In the genomic region with DNA sequence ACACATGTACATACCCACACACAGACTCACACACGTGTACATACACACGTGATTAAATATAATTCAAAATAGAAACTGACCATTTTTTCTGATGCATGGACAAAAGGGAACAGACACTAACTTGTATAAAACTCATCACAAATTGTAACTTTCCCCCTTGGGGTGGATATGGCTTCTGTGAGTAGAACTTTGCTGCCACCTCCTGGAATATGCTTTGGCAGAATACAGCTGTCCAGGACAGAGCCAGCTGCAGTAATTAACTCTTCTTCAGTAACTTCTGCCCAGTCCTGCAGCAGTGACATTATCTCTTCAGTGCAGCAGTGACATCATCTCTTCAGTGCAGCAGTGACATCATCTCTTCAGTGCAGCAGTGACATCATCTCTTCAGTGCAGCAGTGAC, we compare ENCODE assay signal across 9 mouse cellular contexts. TPM values are rescaled to one million over a fixed set of nuclear protein-coding genes. Genes with fewer than 3 reads are reported as not detected.
A peak's percentile ranks its signal among the peaks of the same experiment; 100 is the strongest.
DNase-seq lines count a peak whose midpoint lies in the region; ATAC-seq and TF ChIP-seq lines count a peak whose summit lies in the region.
"Had no signal": no experiment of that assay in that cellular context is flagged by ENCODE, and none has a peak within 500 bp of the region (broad histone marks: within the 10 kb centered on the region; RNA-seq: fewer than 3 reads in every experiment).

No protein-coding gene starts in this region.

- CTCF ChIA-PET in Patski (lab: Charles Lee), result interaction anchor here (0.9 to 1.5 kb wide), 4 partner anchors 9 to 485 kb away, joined by 3 read pairs; no protein-coding TSS in a partner anchor

- POLR2A ChIA-PET in Patski (lab: Charles Lee), result no interaction called here

- no peaks in the 10 kb centered on the region for H3K27me3 ChIP-seq in heart, embryonic 10.5 days (ENCODE audit: insufficient read depth, poor library complexity, severe bottlenecking)
- H3K27me3 ChIP-seq in Patski, result no peaks in the 10 kb centered on the region
- no peaks in the 10 kb centered on the region for H3K27me3 ChIP-seq in hindbrain, embryonic 14.5 days (ENCODE audit: control insufficient read depth, insufficient read depth, low read length)

- no peak overlapping the region for H3K4me3 ChIP-seq in heart, embryonic 10.5 days
- no peak overlapping the region for H3K4me3 ChIP-seq in hindbrain, embryonic 14.5 days (replicated peaks; ENCODE audit: low read length)

- WGBS in heart, embryonic 10.5 days, result 54% methylated on average over 2 of the region's 2 CpGs
- 83% methylated on average over 2 of the region's 2 CpGs for WGBS in hindbrain, embryonic 14.5 days

- H3K36me3 ChIP-seq in heart, embryonic 10.5 days, result no peaks in the 10 kb centered on the region
- no peaks in the 10 kb centered on the region for H3K36me3 ChIP-seq in hindbrain, embryonic 14.5 days (replicated peaks; ENCODE audit: control insufficient read depth, insufficient read depth)

- in situ Hi-C loops in Patski (cut with MboI; ENCODE audit: low pct_unique_long_range_greater_than_20kb), result loop anchor here (5.0 kb wide), 1 partner anchor 486 kb away; the partner anchor contains the start of gene Parm1

- ATAC-seq in Patski, result peak; percentile 54
- ATAC-seq in hindbrain, embryonic 14.5 days (ENCODE audit: low FRiP score), result no peak; the same call in 1 of the 2 replicates

- DNase-seq in heart, adult 8-10 months (ENCODE audit: low spot score), result peak; percentile 9
- DNase-seq in heart, embryonic 10.5 days (ENCODE audit: low spot score), result no peak
- DNase-seq in A20 (ENCODE audit: low read depth, low spot score), result peak; percentile 65
- no peak for DNase-seq in Patski (ENCODE audit: low read depth, low spot score)
- peak; percentile 66 for DNase-seq in hindbrain, embryonic 14.5 days (ENCODE audit: low spot score)
- DNase-seq in mesoderm, embryonic 11.5 days (ENCODE audit: low read depth, low spot score), result peak; percentile 23
- peak; percentile 19 for DNase-seq in thymus, postnatal 25 days
- DNase-seq in frontal cortex, postnatal 14 days (ENCODE audit: low spot score in 2 of 2), result no peak

- no peak overlapping the region for H3K4me2 ChIP-seq in hindbrain, embryonic 14.5 days (replicated peaks)

- TF ChIP-seq CTCF in Patski (IDR thresholded peaks at IDR 0.05), result peak; percentile 73

- H3K27ac ChIP-seq in heart, embryonic 10.5 days, result no peak overlapping the region
- no peak overlapping the region for H3K27ac ChIP-seq in hindbrain, embryonic 14.5 days

- H3K9me3 ChIP-seq in heart, embryonic 10.5 days, result peaks cover 5% of the 10 kb centered on the region; the same call in 1 of the 2 replicates
- no peaks in the 10 kb centered on the region for H3K9me3 ChIP-seq in hindbrain, embryonic 14.5 days (ENCODE audit: control insufficient read depth, low read length)

- H3K4me1 ChIP-seq in heart, embryonic 10.5 days, result no peaks in the 10 kb centered on the region
- no peaks in the 10 kb centered on the region for H3K4me1 ChIP-seq in hindbrain, embryonic 14.5 days (replicated peaks; ENCODE audit: control insufficient read depth, insufficient read depth, low read length)

- no peak overlapping the region for H3K9ac ChIP-seq in hindbrain, embryonic 14.5 days

RNA-seq across cellular contexts. Expression of gene Odaph, which starts 15.7 kb away (rescaled TPM):
- not detected for total RNA-seq in heart, adult 8-10 months (2022)
- not detected in 2 replicates for polyA plus RNA-seq in heart, embryonic 10.5 days (2016; fragmentation: Nextera tagmentation; extraction: Ambion mirVana)
- polyA plus RNA-seq in Patski (2021), result 1.5 TPM
- polyA plus RNA-seq in hindbrain, embryonic 14.5 days (2014; fragmentation: Nextera tagmentation; extraction: Ambion mirVana), result 0.38 TPM in 1 of 2 replicates, not detected in the other
- total RNA-seq: layer of hippocampus, adult 18-20 months had no signal

RNA-seq across cellular contexts. Expression of gene Rchy1, which starts 40.1 kb away (rescaled TPM):
- total RNA-seq in heart, adult 8-10 months (2022), result 10 to 100 TPM; 30.1 to 35.5 (median 32.2) TPM
- polyA plus RNA-seq in heart, embryonic 10.5 days (2016; fragmentation: Nextera tagmentation; extraction: Ambion mirVana), result 56.7 and 60.1 TPM in 2 replicates
- 66.1 TPM for polyA plus RNA-seq in Patski (2021)
- 55.3 and 64.3 TPM in 2 replicates for polyA plus RNA-seq in hindbrain, embryonic 14.5 days (2014; fragmentation: Nextera tagmentation; extraction: Ambion mirVana)

RNA-seq across cellular contexts. Expression of gene Cdkl2, which starts 40.7 kb away (rescaled TPM):
- 1 to 10 TPM; 4.2 to 6.9 (median 5.6) TPM for total RNA-seq in heart, adult 8-10 months (2022)
- polyA plus RNA-seq in heart, embryonic 10.5 days (2016; fragmentation: Nextera tagmentation; extraction: Ambion mirVana), result 0.68 and 0.99 TPM in 2 replicates
- 13.7 TPM for polyA plus RNA-seq in Patski (2021)
- 13.5 and 18.9 TPM in 2 replicates for polyA plus RNA-seq in hindbrain, embryonic 14.5 days (2014; fragmentation: Nextera tagmentation; extraction: Ambion mirVana)

Comparison
In these comparisons a context has a peak if more than half of its experiments do, and no peak if none do; other contexts are left out.
1. DNase-seq: peak in heart, adult 8-10 months (single experiment), A20 (single experiment), hindbrain, embryonic 14.5 days (single experiment), mesoderm, embryonic 11.5 days (single experiment) and thymus, postnatal 25 days (single experiment); none in heart, embryonic 10.5 days (single experiment), Patski (single experiment) and frontal cortex, postnatal 14 days (0 of 2).